Comparison of ENCODE assay signal across 9 mouse cellular contexts in the genomic region with DNA sequence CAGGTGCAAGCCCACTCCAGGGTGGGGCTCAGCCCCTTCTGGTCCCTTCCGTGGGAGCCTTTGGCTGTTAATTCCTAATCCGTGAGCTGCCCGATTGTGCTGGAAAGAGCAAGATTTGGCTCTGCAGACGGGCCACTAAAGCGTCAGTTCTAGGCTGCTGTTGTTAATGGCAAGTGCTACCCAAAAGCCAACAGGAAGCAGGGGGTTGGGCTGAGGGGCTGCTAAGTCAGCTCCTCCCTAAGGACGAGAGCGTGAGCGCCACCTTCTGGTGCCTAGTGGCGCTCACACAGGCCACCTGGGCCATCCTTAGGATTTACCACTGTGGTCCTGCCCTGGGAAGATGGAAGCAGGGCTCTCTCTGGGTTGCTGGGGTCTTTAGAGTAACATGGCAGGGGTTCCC. TPM values are rescaled to one million over a fixed set of nuclear protein-coding genes. Genes with fewer than 3 reads are reported as not detected.
DNase-seq lines count a peak whose midpoint lies in the region; ATAC-seq and TF ChIP-seq lines count a peak whose summit lies in the region.
"Had no signal": no experiment of that assay in that cellular context is flagged by ENCODE, and none has a peak within 500 bp of the region (broad histone marks: within the 10 kb centered on the region; RNA-seq: fewer than 3 reads in every experiment).

No protein-coding gene starts in this region.

- no peak for TF ChIP-seq POLR2A in bone marrow, adult 2 months (IDR thresholded peaks at IDR 0.05; ENCODE audit: borderline replicate concordance, control insufficient read depth, low read depth, low read length)

- H3K27ac ChIP-seq in heart, embryonic 10.5 days, result peak overlapping the region; percentile 31; the same call in 1 of the 2 replicates
- no peak overlapping the region for H3K27ac ChIP-seq in bone marrow, adult 2 months (ENCODE audit: control insufficient read depth, insufficient read depth, low read depth, low read length, poor library complexity)
- H3K27ac ChIP-seq in hindbrain, postnatal 0 days, result no peak overlapping the region
- no peak overlapping the region for H3K27ac ChIP-seq in intestine, embryonic 16.5 days (ENCODE audit: low read length)
- H3K27ac ChIP-seq: lung, embryonic 15.5 days had no signal

- no peaks in the 10 kb centered on the region for H3K9me3 ChIP-seq in heart, embryonic 10.5 days
- no peaks in the 10 kb centered on the region for H3K9me3 ChIP-seq in hindbrain, postnatal 0 days (ENCODE audit: low read length)
- no peaks in the 10 kb centered on the region for H3K9me3 ChIP-seq in intestine, embryonic 16.5 days (ENCODE audit: control insufficient read depth, low read length)
- H3K9me3 ChIP-seq: lung, embryonic 15.5 days had no signal

- H3K36me3 ChIP-seq in heart, embryonic 10.5 days, result peaks cover 25% of the 10 kb centered on the region
- H3K36me3 ChIP-seq in C2C12 (ENCODE audit: control insufficient read depth, insufficient read depth), result peaks cover 14% of the 10 kb centered on the region
- peaks cover 15% of the 10 kb centered on the region; the same call in 1 of the 2 replicates for H3K36me3 ChIP-seq in hindbrain, postnatal 0 days (ENCODE audit: insufficient read depth, low read length)
- H3K36me3 ChIP-seq in intestine, embryonic 16.5 days (ENCODE audit: control insufficient read depth, insufficient read depth, low read length), result peaks cover 14% of the 10 kb centered on the region

- no peak overlapping the region for H3K4me3 ChIP-seq in heart, embryonic 10.5 days
- no peak overlapping the region for H3K4me3 ChIP-seq in C2C12 (ENCODE audit: insufficient read depth, poor library complexity, severe bottlenecking)
- no peak overlapping the region for H3K4me3 ChIP-seq in bone marrow, adult 2 months (replicated peaks; ENCODE audit: control insufficient read depth, low read depth, low read length)
- no peak overlapping the region for H3K4me3 ChIP-seq in hindbrain, postnatal 0 days (ENCODE audit: low read length)
- no peak overlapping the region for H3K4me3 ChIP-seq in intestine, embryonic 16.5 days (ENCODE audit: low read length)
- H3K4me3 ChIP-seq: lung, embryonic 15.5 days had no signal

- WGBS in heart, embryonic 10.5 days, result 25% methylated on average over 9 of the region's 9 CpGs
- 10% methylated on average over 9 of the region's 9 CpGs for WGBS in bone marrow, adult 2 months
- 29% methylated on average over 9 of the region's 9 CpGs for WGBS in hindbrain, postnatal 0 days
- 42% methylated on average over 9 of the region's 9 CpGs for WGBS in intestine, embryonic 16.5 days

- DNase-seq in heart, embryonic 10.5 days (ENCODE audit: low spot score), result peak; percentile 76
- DNase-seq in heart, adult 8-10 months (ENCODE audit: low spot score), result no peak
- DNase-seq in hindbrain, postnatal 0 days (ENCODE audit: low spot score), result peak; percentile 76
- DNase-seq in mesoderm, embryonic 11.5 days (ENCODE audit: low read depth, low spot score), result peak; percentile 73
- no peak for DNase-seq in layer of hippocampus, adult 8-10 months (ENCODE audit: low spot score in 2 of 2)

- peaks cover 23% of the 10 kb centered on the region for H3K4me1 ChIP-seq in heart, embryonic 10.5 days
- H3K4me1 ChIP-seq in bone marrow, adult 2 months (ENCODE audit: control insufficient read depth, insufficient read depth, low read length), result no peaks in the 10 kb centered on the region
- no peaks in the 10 kb centered on the region for H3K4me1 ChIP-seq in hindbrain, postnatal 0 days (ENCODE audit: insufficient read depth, low read length)
- H3K4me1 ChIP-seq in intestine, embryonic 16.5 days (ENCODE audit: control insufficient read depth, insufficient read depth, low read length), result peaks cover 3% of the 10 kb centered on the region

- no peak overlapping the region for H3ac ChIP-seq in C2C12 (ENCODE audit: control insufficient read depth, insufficient read length, low read depth)

- no peaks in the 10 kb centered on the region for H3K27me3 ChIP-seq in heart, embryonic 10.5 days (ENCODE audit: insufficient read depth, poor library complexity, severe bottlenecking)
- H3K27me3 ChIP-seq in C2C12 (ENCODE audit: control insufficient read depth, insufficient read depth, insufficient read length), result no peaks in the 10 kb centered on the region
- H3K27me3 ChIP-seq in hindbrain, postnatal 0 days (ENCODE audit: insufficient read depth, low read length), result no peaks in the 10 kb centered on the region
- no peaks in the 10 kb centered on the region for H3K27me3 ChIP-seq in intestine, embryonic 16.5 days (replicated peaks; ENCODE audit: control insufficient read depth, insufficient read depth, low read length)
- H3K27me3 ChIP-seq: lung, embryonic 15.5 days had no signal

- H3K79me3 ChIP-seq in C2C12 (ENCODE audit: low read depth), result no peaks in the 10 kb centered on the region

- ATAC-seq in hindbrain, postnatal 0 days, result no peak
- ATAC-seq in intestine, embryonic 16.5 days, result no peak

- no peak overlapping the region for H3K9ac ChIP-seq in hindbrain, postnatal 0 days (replicated peaks; ENCODE audit: low read length)
- H3K9ac ChIP-seq in intestine, embryonic 16.5 days (ENCODE audit: low read depth, low read length), result no peak overlapping the region
- H3K9ac ChIP-seq: lung, embryonic 15.5 days had no signal

- peak; percentile 21 for TF ChIP-seq CTCF in C2C12 (IDR thresholded peaks at IDR 0.05; ENCODE audit: control insufficient read depth, insufficient read depth, insufficient read length)
- TF ChIP-seq CTCF in bone marrow, adult 2 months (IDR thresholded peaks at IDR 0.05; ENCODE audit: control insufficient read depth, insufficient read depth, low read length), result peak; percentile 62; the same call in 1 of the 2 replicates
- TF ChIP-seq CTCF in hindbrain, postnatal 0 days (IDR thresholded peaks at IDR 0.05; ENCODE audit: low read depth), result peak; percentile 66

- H3K4me2 ChIP-seq in hindbrain, postnatal 0 days (ENCODE audit: low read depth, low read length), result no peak overlapping the region
- no peak overlapping the region for H3K4me2 ChIP-seq in intestine, embryonic 16.5 days (ENCODE audit: low read depth, low read length)
- H3K4me2 ChIP-seq: lung, embryonic 15.5 days had no signal

- no peaks in the 10 kb centered on the region for H3K79me2 ChIP-seq in C2C12 (ENCODE audit: control insufficient read depth, insufficient read depth)

TF ChIP-seq in C2C12, 6 proteins besides CTCF, POLR2A, EP300 and RAD21:
- no peak for TF ChIP-seq MYOD1 (IDR thresholded peaks at IDR 0.05; ENCODE audit: control insufficient read depth, insufficient read length, low read depth)

RNA-seq across cellular contexts. Expression of gene Gtf2ird1, which starts 33.1 kb away (rescaled TPM):
- 64.1 and 74.8 TPM in 2 replicates for polyA plus RNA-seq in heart, embryonic 10.5 days (2016; fragmentation: Nextera tagmentation; extraction: Ambion mirVana)
- total RNA-seq in heart, adult 8-10 months (2022), result 10 to 100 TPM; 20.9 to 28.3 (median 24.5) TPM
- polyA plus RNA-seq in C2C12 (2012; fragmentation: generic; extraction: Trizol), result 48.6 TPM
- polyA plus RNA-seq in bone marrow, adult 2 months (2011; ENCODE audit: insufficient read depth, insufficient read length, low replicate concordance, missing spikeins), result 11.2 and 13.1 TPM in 2 replicates
- 46.4 and 54.4 TPM in 2 replicates for total RNA-seq in hindbrain, postnatal 0 days (2014; rRNA removed)
- 52.7 and 57.7 TPM in 2 replicates for polyA plus RNA-seq in hindbrain, postnatal 0 days (2015; fragmentation: Nextera tagmentation; extraction: Ambion mirVana)
- 66.5 and 66.6 TPM in 2 replicates for polyA plus RNA-seq in intestine, embryonic 16.5 days (2015; fragmentation: Nextera tagmentation; extraction: Ambion mirVana)
- total RNA-seq in layer of hippocampus, adult 8-10 months (2022), result 10 to 100 TPM; 26.8 to 35.0 (median 32.8) TPM

Comparison
In these comparisons a context has a peak if more than half of its experiments do, and no peak if none do; other contexts are left out.
1. DNase-seq: peak in heart, embryonic 10.5 days (single experiment), hindbrain, postnatal 0 days (single experiment) and mesoderm, embryonic 11.5 days (single experiment); none in heart, adult 8-10 months (single experiment) and layer of hippocampus, adult 8-10 months (0 of 2).
2. Peak in every context shown above with its lines, with median percentiles within 50 percentile points of each other: CTCF ChIP-seq.